Mouse (Mus musculus): Measurements from ENCODE around the gene Vmp1. TPM values are rescaled to one million over a fixed set of nuclear protein-coding genes. Genes with fewer than 3 reads are reported as not detected.

Gene Vmp1
- polyA plus RNA-seq, 1 experiment from 2014 or later: 101 TPM

DNA sequence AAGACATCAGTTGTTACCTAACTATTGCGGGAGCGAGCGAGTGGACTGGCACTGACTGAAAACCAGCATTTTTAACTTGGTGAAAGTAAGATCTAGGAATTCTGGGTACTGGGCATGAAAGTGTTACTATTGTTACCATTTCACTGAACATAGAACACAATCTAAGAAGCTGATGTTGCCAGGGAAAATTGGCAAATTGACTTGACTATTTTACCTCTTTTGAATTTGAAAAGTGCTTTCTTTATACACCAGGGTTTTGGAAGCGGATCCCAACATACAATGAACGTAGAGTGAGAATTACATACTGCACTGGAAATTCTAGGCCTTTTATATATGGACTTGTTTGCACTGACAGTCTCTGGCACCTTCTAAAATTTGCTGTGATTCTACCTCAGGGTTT lies 90.2 kb downstream of the Vmp1 start:
- H3K4me1 ChIP-seq (replicated peaks; ENCODE audit: control insufficient read depth, insufficient read depth, low read length): peaks cover 25% of the 10 kb centered on the region
- peak overlapping the region; percentile 65 for H3K27ac ChIP-seq (ENCODE audit: low read length)
- ATAC-seq (ENCODE audit: low read depth): no peak
- no peaks in the 10 kb centered on the region for H3K27me3 ChIP-seq (ENCODE audit: control insufficient read depth, insufficient read depth, low read depth, low read length)
- no peak overlapping the region for H3K4me2 ChIP-seq (ENCODE audit: low read depth, low read length)
- WGBS: 67% methylated on average over 5 of the region's 5 CpGs
- no peak overlapping the region for H3K9ac ChIP-seq (ENCODE audit: low read length)
- no peak overlapping the region for H3K4me3 ChIP-seq (ENCODE audit: low read length)
- H3K9me3 ChIP-seq (ENCODE audit: control insufficient read depth, low read length): no peaks in the 10 kb centered on the region
- no peaks in the 10 kb centered on the region for H3K36me3 ChIP-seq (ENCODE audit: control insufficient read depth, insufficient read depth, low read length)

DNA sequence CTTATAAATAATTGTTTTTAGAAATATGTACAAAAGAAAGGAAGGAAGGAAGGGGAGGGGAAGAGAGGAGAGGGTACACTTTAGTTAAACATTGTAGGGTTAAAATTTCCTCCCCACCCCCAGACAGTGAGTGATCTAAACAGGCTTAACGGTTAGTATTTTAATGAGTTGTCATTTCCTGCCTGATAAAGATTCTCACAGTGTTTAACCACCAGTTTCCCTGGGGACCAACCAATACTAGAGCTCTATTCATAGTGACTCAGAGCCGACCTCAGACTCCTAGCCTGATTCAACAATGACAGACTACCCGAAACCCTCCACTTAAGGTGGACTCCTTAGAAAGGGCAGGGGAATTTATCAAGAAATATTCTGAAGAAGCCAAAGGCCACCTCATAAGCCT lies 90.6 kb downstream of the Vmp1 start:
- Histone ChIP-seq H3K4me3 (ENCODE audit: low read length) (no peak overlapping the region), H3K36me3 (ENCODE audit: control insufficient read depth, insufficient read depth, low read length) (no peaks in the 10 kb centered on the region), H3K9ac (ENCODE audit: low read length) (no peak overlapping the region), H3K9me3 (ENCODE audit: control insufficient read depth, low read length) (no peaks in the 10 kb centered on the region), H3K27me3 (ENCODE audit: control insufficient read depth, insufficient read depth, low read depth, low read length) (no peaks in the 10 kb centered on the region), H3K27ac (ENCODE audit: low read length) (peak overlapping the region; percentile 84), H3K4me2 (ENCODE audit: low read depth, low read length) (no peak overlapping the region), H3K4me1 (replicated peaks; ENCODE audit: control insufficient read depth, insufficient read depth, low read length) (peaks cover 26% of the 10 kb centered on the region)
- ATAC-seq (ENCODE audit: low read depth): peak; percentile 78
- 1% methylated on average over 3 of the region's 3 CpGs for WGBS

DNA sequence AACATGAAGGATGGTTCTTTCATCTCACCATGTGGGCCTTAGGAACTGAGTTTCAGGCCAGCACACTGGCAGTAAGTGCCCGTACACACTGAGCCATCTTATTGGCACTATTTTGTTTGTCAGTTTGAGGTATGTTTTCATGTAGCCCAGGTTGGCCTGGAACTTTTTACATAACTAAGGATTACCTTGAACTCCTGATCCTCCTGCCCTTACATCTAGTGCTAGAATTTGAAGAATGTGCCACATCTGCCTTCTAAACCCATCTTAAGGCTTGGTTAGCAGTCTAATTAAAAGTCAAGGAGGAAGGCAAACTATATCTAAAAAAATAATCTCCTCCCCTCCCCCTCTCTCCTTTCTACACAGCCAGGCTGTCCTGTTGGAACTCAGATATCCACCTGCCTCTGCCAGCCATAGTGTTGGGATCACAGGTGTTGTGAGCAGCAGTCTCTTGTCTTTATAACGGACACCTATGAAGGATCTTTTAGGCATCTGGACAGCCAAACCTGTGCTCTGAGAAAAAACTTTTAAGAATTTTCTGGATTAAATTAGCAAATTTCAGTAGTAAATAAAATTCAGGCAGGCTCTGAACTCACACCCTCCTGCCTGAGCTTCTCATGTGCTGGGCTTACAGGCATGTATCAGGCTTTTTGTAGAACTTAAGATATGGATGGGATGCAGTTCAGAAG lies 91.6 kb downstream of the Vmp1 start:
- H3K27me3 ChIP-seq (ENCODE audit: control insufficient read depth, insufficient read depth, low read depth, low read length): no peaks in the 10 kb centered on the region
- WGBS: 77% methylated on average over 2 of the region's 2 CpGs

DNA sequence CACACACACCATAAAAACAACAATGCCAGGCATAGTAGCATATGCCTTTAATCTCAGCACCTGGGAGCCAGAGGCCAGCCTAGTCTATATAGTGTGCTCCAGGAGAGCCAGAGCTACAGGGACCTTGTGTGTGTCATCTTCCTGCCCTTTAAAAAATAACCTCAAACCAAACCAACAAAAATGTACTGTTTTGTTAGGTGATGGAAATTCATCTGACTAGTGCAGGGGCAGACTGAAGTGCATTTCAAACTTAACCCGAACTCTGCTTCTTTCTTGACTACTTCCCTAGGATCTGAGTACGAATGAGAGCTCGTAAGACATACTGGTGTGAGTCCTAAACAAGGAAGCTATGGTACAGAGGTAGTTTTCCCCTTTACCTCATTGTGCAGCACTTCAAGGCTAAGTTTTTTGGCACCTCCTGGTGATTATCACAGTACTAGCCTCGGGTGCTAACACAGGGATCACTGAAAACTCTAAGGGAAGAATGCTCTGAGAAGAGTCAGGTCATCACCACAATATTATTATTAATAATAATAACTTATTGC lies 92.3 kb downstream of the Vmp1 start:
- 73% methylated on average over 4 of the region's 4 CpGs for WGBS

More for the DNA sequence above, 91.6 kb downstream of the Vmp1 start:
- Histone ChIP-seq H3K4me1 (replicated peaks; ENCODE audit: control insufficient read depth, insufficient read depth, low read length) (peaks cover 29% of the 10 kb centered on the region), H3K9me3 (ENCODE audit: control insufficient read depth, low read length) (no peaks in the 10 kb centered on the region), H3K4me2 (ENCODE audit: low read depth, low read length) (no peak overlapping the region), H3K9ac (ENCODE audit: low read length) (0 out of 2 replicates have a peak overlapping the region, but pooled peaks have one; percentile 34), H3K36me3 (ENCODE audit: control insufficient read depth, insufficient read depth, low read length) (no peaks in the 10 kb centered on the region), H3K4me3 (ENCODE audit: low read length) (no peak overlapping the region), H3K27ac (ENCODE audit: low read length) (peak overlapping the region; percentile 84)
- ATAC-seq (ENCODE audit: low read depth): no peak

DNA sequence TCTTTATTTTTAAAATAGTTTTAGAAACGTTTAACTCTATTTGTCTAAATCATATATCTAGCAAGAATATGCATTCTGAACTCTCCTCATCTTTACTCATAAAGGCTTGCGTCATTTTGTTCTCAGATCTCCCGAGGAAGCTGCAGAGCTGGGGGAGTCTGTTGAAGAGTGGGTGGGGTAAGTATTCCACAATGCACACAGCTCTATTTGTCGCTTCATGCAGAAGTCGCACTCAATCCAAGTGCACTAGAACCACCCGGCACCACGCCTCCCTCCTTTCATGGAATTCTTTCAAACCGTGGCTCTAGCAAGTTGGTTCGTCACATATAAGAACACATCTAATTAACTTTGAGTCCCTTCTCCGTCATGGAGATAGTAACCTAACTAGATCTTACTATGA lies 93.1 kb downstream of the Vmp1 start:
- 70% methylated on average over 10 of the region's 10 CpGs for whole genome bisulfite sequencing
- Histone ChIP-seq H3K4me2 (ENCODE audit: low read depth, low read length) (no peak overlapping the region), H3K36me3 (ENCODE audit: control insufficient read depth, insufficient read depth, low read length) (no peaks in the 10 kb centered on the region), H3K27me3 (ENCODE audit: control insufficient read depth, insufficient read depth, low read depth, low read length) (no peaks in the 10 kb centered on the region), H3K9me3 (ENCODE audit: control insufficient read depth, low read length) (no peaks in the 10 kb centered on the region), H3K9ac (ENCODE audit: low read length) (no peak overlapping the region), H3K4me3 (ENCODE audit: low read length) (no peak overlapping the region), H3K27ac (ENCODE audit: low read length) (no peak overlapping the region), H3K4me1 (replicated peaks; ENCODE audit: control insufficient read depth, insufficient read depth, low read length) (peaks cover 28% of the 10 kb centered on the region)
- no peak for ATAC-seq (ENCODE audit: low read depth)

More for the DNA sequence above, 92.3 kb downstream of the Vmp1 start:
- ATAC-seq (ENCODE audit: low read depth): no peak
- H3K4me3 ChIP-seq (ENCODE audit: low read length): no peak overlapping the region
- peaks cover 30% of the 10 kb centered on the region for H3K4me1 ChIP-seq (replicated peaks; ENCODE audit: control insufficient read depth, insufficient read depth, low read length)
- no peaks in the 10 kb centered on the region for H3K9me3 ChIP-seq (ENCODE audit: control insufficient read depth, low read length)
- H3K27ac ChIP-seq (ENCODE audit: low read length): no peak overlapping the region
- no peaks in the 10 kb centered on the region for H3K27me3 ChIP-seq (ENCODE audit: control insufficient read depth, insufficient read depth, low read depth, low read length)
- no peaks in the 10 kb centered on the region for H3K36me3 ChIP-seq (ENCODE audit: control insufficient read depth, insufficient read depth, low read length)
- no peak overlapping the region for H3K4me2 ChIP-seq (ENCODE audit: low read depth, low read length)
- no peak overlapping the region for H3K9ac ChIP-seq (ENCODE audit: low read length)

DNA sequence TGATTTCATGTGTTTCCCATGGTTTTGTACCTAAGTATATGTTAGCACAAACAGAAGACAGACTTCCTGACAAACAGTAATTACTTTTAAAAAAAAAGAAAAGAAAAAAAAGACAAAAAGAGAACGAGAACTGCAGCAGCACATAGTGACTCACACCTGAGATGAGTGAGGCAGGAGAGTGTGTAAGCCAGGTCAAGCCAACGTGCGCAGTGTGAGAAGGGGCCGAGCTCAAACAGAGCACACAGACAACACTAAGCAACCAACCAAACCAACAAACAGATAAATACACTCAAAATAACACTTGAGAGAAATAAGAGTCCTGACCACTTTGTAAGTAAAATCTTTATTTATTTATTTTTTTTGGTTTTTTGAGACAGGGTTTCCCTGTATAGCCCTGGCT lies 93.6 kb downstream of the Vmp1 start:
- Histone ChIP-seq H3K4me3 (ENCODE audit: low read length) (no peak overlapping the region), H3K9ac (ENCODE audit: low read length) (no peak overlapping the region), H3K4me1 (replicated peaks; ENCODE audit: control insufficient read depth, insufficient read depth, low read length) (peaks cover 28% of the 10 kb centered on the region), H3K36me3 (ENCODE audit: control insufficient read depth, insufficient read depth, low read length) (no peaks in the 10 kb centered on the region), H3K27me3 (ENCODE audit: control insufficient read depth, insufficient read depth, low read depth, low read length) (no peaks in the 10 kb centered on the region), H3K9me3 (ENCODE audit: control insufficient read depth, low read length) (no peaks in the 10 kb centered on the region), H3K27ac (ENCODE audit: low read length) (no peak overlapping the region), H3K4me2 (ENCODE audit: low read depth, low read length) (no peak overlapping the region)
- WGBS: 75% methylated on average over 4 of the region's 4 CpGs
- no peak for ATAC-seq (ENCODE audit: low read depth)

DNA sequence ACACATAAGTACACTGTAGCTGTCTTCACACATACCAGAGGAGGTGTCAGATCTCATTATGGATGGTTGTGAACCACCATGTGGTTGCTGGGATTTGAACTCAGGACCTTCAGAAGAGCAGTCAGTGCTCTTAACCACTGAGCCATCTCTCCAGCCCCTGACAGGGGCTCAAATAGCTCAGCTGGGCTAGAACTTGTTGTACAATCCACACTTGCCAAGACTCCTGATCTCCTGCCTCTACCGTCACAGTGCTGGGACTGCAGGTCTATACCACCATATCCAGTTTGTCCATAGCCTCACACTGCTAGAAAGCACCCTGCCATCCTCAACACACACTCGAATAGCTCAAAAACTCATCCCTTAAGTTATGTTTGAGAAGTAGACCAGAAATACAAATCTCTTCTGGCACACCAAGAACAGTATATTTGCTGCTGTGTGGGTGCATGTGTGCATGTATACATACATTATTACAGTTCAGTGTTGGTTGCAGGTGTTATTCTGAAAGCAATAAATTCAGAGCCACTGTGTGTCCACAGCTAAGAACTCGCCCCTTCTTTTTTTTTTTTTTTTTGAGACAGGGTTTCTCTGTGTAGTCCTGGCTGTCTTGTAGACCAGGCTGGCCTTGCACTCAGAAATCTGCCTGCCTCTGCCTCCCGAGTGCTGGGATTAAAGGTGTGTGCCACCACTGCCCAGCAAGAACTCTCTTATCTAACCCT lies 94.9 kb downstream of the Vmp1 start:
- Histone ChIP-seq H3K36me3 (ENCODE audit: control insufficient read depth, insufficient read depth, low read length) (no peaks in the 10 kb centered on the region), H3K27me3 (ENCODE audit: control insufficient read depth, insufficient read depth, low read depth, low read length) (no peaks in the 10 kb centered on the region), H3K4me1 (replicated peaks; ENCODE audit: control insufficient read depth, insufficient read depth, low read length) (peaks cover 29% of the 10 kb centered on the region), H3K27ac (ENCODE audit: low read length) (no peak overlapping the region), H3K4me2 (ENCODE audit: low read depth, low read length) (no peak overlapping the region), H3K9me3 (ENCODE audit: control insufficient read depth, low read length) (no peaks in the 10 kb centered on the region), H3K9ac (ENCODE audit: low read length) (no peak overlapping the region), H3K4me3 (ENCODE audit: low read length) (no peak overlapping the region)
- ATAC-seq (ENCODE audit: low read depth): no peak
- 89% methylated on average over 4 of the region's 4 CpGs for WGBS

DNA sequence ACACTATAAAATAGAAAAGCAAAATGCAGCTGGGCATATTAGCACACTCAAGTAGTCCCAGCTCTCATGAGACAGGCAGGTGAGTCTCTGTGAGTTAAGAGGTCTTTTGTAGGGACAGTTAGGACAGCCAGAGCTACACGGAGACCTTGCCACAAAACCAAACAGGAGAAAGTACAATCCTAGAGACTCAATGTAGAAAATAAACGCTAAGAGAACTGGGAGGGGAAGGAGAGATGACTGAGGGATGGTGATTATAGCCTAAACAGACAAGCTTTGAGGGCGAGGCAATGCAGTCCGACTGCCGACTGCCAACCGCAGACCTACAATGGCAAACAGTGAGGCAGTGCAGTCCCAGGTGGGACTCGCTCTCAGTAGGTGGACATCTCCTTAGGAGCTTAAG lies 95.8 kb downstream of the Vmp1 start:
- peak overlapping the region; percentile 94 for H3K27ac ChIP-seq (ENCODE audit: low read length)
- WGBS: 22% methylated on average over 7 of the region's 7 CpGs
- peak overlapping the region; percentile 44 for H3K9ac ChIP-seq (ENCODE audit: low read length)
- H3K9me3 ChIP-seq (ENCODE audit: control insufficient read depth, low read length): no peaks in the 10 kb centered on the region
- no peak for ATAC-seq (ENCODE audit: low read depth)
- H3K36me3 ChIP-seq (ENCODE audit: control insufficient read depth, insufficient read depth, low read length): no peaks in the 10 kb centered on the region
- H3K4me1 ChIP-seq (replicated peaks; ENCODE audit: control insufficient read depth, insufficient read depth, low read length): peaks cover 21% of the 10 kb centered on the region
- peak overlapping the region; percentile 77 for H3K4me2 ChIP-seq (ENCODE audit: low read depth, low read length)
- no peaks in the 10 kb centered on the region for H3K27me3 ChIP-seq (ENCODE audit: control insufficient read depth, insufficient read depth, low read depth, low read length)
- H3K4me3 ChIP-seq (ENCODE audit: low read length): no peak overlapping the region; the same call in 1 of the 2 replicates
